Mouse (Mus musculus) midbrain, embryonic 15.5 days (tissue): ENCODE results near the gene Cdk2ap2. TPM values are rescaled to one million over a fixed set of nuclear protein-coding genes. Genes with fewer than 3 reads are reported as not detected.
"Not testable (repeated sequence)": the region's sequence is repeated elsewhere in the genome, so short reads cannot be mapped to it uniquely, and the experiment has no call there.

Experiments
- ATAC-seq: fragments of 200-750 bp; cut with Nextera tagmentation; replicated peaks from 2 replicates; pipeline ENCODE4 v1.8.0; 2017; ENCODE audit warnings: moderate TSS enrichment
- H3K27ac ChIP-seq: fragments of 300-500 bp; sonication (generic); 2 replicates; pipeline ENCODE4 v1.5.1; 2015; ENCODE audit warnings: mild to moderate bottlenecking, inconsistent platforms
- H3K27me3 ChIP-seq: fragments of 300-500 bp; sonication (generic); replicated peaks from 2 replicates; pipeline ENCODE4 v1.6.1; 2015; ENCODE audit warnings: inconsistent platforms
- H3K36me3 ChIP-seq: fragments of 300-500 bp; sonication (generic); replicated peaks from 2 replicates; pipeline ENCODE4 v1.6.1; 2015; ENCODE audit warnings: inconsistent platforms
- H3K4me1 ChIP-seq: fragments of 300-500 bp; sonication (generic); 2 replicates; pipeline ENCODE4 v1.6.1; 2015; ENCODE audit warnings: inconsistent platforms
- H3K4me2 ChIP-seq: fragments of 300-500 bp; sonication (generic); 2 replicates; pipeline ENCODE4 v1.6.1; 2015; ENCODE audit warnings: inconsistent platforms, mild to moderate bottlenecking, moderate library complexity
- H3K4me3 ChIP-seq: fragments of 300-500 bp; sonication (generic); 2 replicates; pipeline ENCODE4 v1.5.1; 2015; ENCODE audit warnings: mild to moderate bottlenecking, inconsistent platforms
- H3K9ac ChIP-seq: fragments of 300-500 bp; sonication (generic); 2 replicates; pipeline ENCODE4 v1.6.1; 2015; ENCODE audit warnings: mild to moderate bottlenecking, inconsistent platforms
- H3K9me3 ChIP-seq: fragments of 300-500 bp; sonication (generic); 2 replicates; pipeline ENCODE4 v1.6.1; 2016; ENCODE audit warnings: inconsistent platforms
- WGBS: fragments of 180-500 bp; shearing (Covaris S2); methylation state at CpG from one replicate; pipeline ENCODE4 v1.1.7; 2015; ENCODE audit warnings: mixed read lengths; 5-methylcytosine and 5-hydroxymethylcytosine counted together
- polyA plus RNA-seq: library from polyadenylated mRNA; unstranded; fragments of >200 nt; fragmentation: Nextera tagmentation; extraction: Ambion mirVana; gene quantifications from 2 replicates; pipeline ENCODE4 v1.2.1, GENCODE M21; 2015

Cdk2ap2 gene
- polyA plus RNA-seq, 1 experiment from 2014 or later, result 92.3 TPM

GRCm38 (mm10) chr19:4135963-4136345, 39.0 kb downstream of the Cdk2ap2 start:
- not testable (repeated sequence) for H3K27me3 ChIP-seq, H3K9me3 ChIP-seq, H3K9ac ChIP-seq, H3K4me2 ChIP-seq, H3K27ac ChIP-seq, H3K4me3 ChIP-seq, ATAC-seq, H3K4me1 ChIP-seq
- WGBS, result 22% methylated on average over 8 of the region's 8 CpGs
- peaks cover 17% of the 10 kb centered on the region; the same call in 1 of the 2 replicates for H3K36me3 ChIP-seq

- no peak for ATAC-seq
- WGBS, result 81% methylated on average over 5 of the region's 5 CpGs
- Histone ChIP-seq H3K4me3 (no peak overlapping the region), H3K36me3 (peaks cover 15% of the 10 kb centered on the region; the same call in 1 of the 2 replicates), H3K27me3 (no peaks in the 10 kb centered on the region), H3K4me1 (0 out of 2 replicates have a peak, but pooled peaks cover 2% of the 10 kb centered on the region), H3K27ac (no peak overlapping the region), H3K9me3 (no peaks in the 10 kb centered on the region), H3K9ac (no peak overlapping the region), H3K4me2 (no peak overlapping the region)
Measured at GRCm38 (mm10) chr19:4136463-4136862, 39.5 kb downstream of the Cdk2ap2 start.

- no peak overlapping the region for H3K9ac ChIP-seq
- H3K27ac ChIP-seq, result no peak overlapping the region
- no peak for ATAC-seq
- H3K9me3 ChIP-seq, result no peaks in the 10 kb centered on the region
- H3K27me3 ChIP-seq, result no peaks in the 10 kb centered on the region
- no peak overlapping the region for H3K4me2 ChIP-seq
- H3K36me3 ChIP-seq, result peaks cover under 1% of the 10 kb centered on the region; the same call in 1 of the 2 replicates
- 0 out of 2 replicates have a peak, but pooled peaks cover 2% of the 10 kb centered on the region for H3K4me1 ChIP-seq
- H3K4me3 ChIP-seq, result no peak overlapping the region
- WGBS, result 85% methylated on average over 5 of the region's 5 CpGs
Measured at GRCm38 (mm10) chr19:4137913-4138312, 40.9 kb downstream of the Cdk2ap2 start.

GRCm38 (mm10) chr19:4139446-4139845, 42.5 kb downstream of the Cdk2ap2 start, which contains the start of gene Gpr152:
TSS of gene Gpr152 (plus strand) at chr19:4139787.
- Histone ChIP-seq H3K9ac (no peak within 1 kb of the TSS), H3K9me3 (no peaks in the 10 kb centered on the region), H3K4me3 (no peak within 1 kb of the TSS), H3K36me3 (no peaks in the 10 kb centered on the region), H3K4me1 (0 out of 2 replicates have a peak, but pooled peaks cover 2% of the 10 kb centered on the region), H3K27me3 (no peaks in the 10 kb centered on the region), H3K27ac (no peak within 1 kb of the TSS), H3K4me2 (no peak within 1 kb of the TSS)
- 45% methylated on average over 2 of the region's 2 CpGs for WGBS
- ATAC-seq, result no peak

GRCm38 (mm10) chr19:4140147-4140546, 43.2 kb downstream of the Cdk2ap2 start:
- Histone ChIP-seq H3K9ac (no peak overlapping the region), H3K9me3 (no peaks in the 10 kb centered on the region), H3K4me3 (no peak overlapping the region), H3K27me3 (no peaks in the 10 kb centered on the region), H3K4me1 (0 out of 2 replicates have a peak, but pooled peaks cover 2% of the 10 kb centered on the region), H3K27ac (no peak overlapping the region), H3K4me2 (no peak overlapping the region), H3K36me3 (no peaks in the 10 kb centered on the region)
- 74% methylated on average over 6 of the region's 6 CpGs for WGBS
- ATAC-seq, result no peak

GRCm38 (mm10) chr19:4142416-4143173, 45.6 kb downstream of the Cdk2ap2 start:
- H3K4me2 ChIP-seq, result no peak overlapping the region
- no peak overlapping the region for H3K4me3 ChIP-seq
- no peak for ATAC-seq
- H3K36me3 ChIP-seq, result no peaks in the 10 kb centered on the region
- no peaks in the 10 kb centered on the region for H3K27me3 ChIP-seq
- peaks cover 4% of the 10 kb centered on the region for H3K4me1 ChIP-seq
- no peak overlapping the region for H3K27ac ChIP-seq
- 92% methylated on average over 18 of the region's 18 CpGs for WGBS
- no peak overlapping the region for H3K9ac ChIP-seq
- H3K9me3 ChIP-seq, result no peaks in the 10 kb centered on the region

GRCm38 (mm10) chr19:4143759-4144268, 46.8 kb downstream of the Cdk2ap2 start, which contains the start of gene Cabp4:
TSS of gene Cabp4 (minus strand) at chr19:4144033.
- H3K9ac ChIP-seq, result no peak within 1 kb of the TSS
- ATAC-seq, result no peak
- no peaks in the 10 kb centered on the region for H3K9me3 ChIP-seq
- no peak within 1 kb of the TSS for H3K27ac ChIP-seq
- H3K27me3 ChIP-seq, result no peaks in the 10 kb centered on the region
- H3K36me3 ChIP-seq, result no peaks in the 10 kb centered on the region
- no peak within 1 kb of the TSS for H3K4me2 ChIP-seq
- 83% methylated on average over 7 of the region's 7 CpGs for WGBS
- H3K4me3 ChIP-seq, result no peak within 1 kb of the TSS
- peaks cover 11% of the 10 kb centered on the region for H3K4me1 ChIP-seq

- Histone ChIP-seq H3K4me2 (no peak overlapping the region), H3K4me3 (no peak overlapping the region), H3K4me1 (peaks cover 19% of the 10 kb centered on the region), H3K9ac (no peak overlapping the region), H3K36me3 (no peaks in the 10 kb centered on the region), H3K9me3 (no peaks in the 10 kb centered on the region), H3K27ac (no peak overlapping the region), H3K27me3 (no peaks in the 10 kb centered on the region)
- ATAC-seq, result no peak
- 83% methylated on average over 16 of the region's 16 CpGs for WGBS
Measured at GRCm38 (mm10) chr19:4144550-4145498, 47.8 kb downstream of the Cdk2ap2 start.

- H3K4me1 ChIP-seq, result peaks cover 22% of the 10 kb centered on the region
- no peak overlapping the region for H3K4me3 ChIP-seq
- H3K36me3 ChIP-seq, result 0 out of 2 replicates have a peak, but pooled peaks cover 2% of the 10 kb centered on the region
- no peak overlapping the region for H3K4me2 ChIP-seq
- no peak overlapping the region for H3K9ac ChIP-seq
- H3K9me3 ChIP-seq, result no peaks in the 10 kb centered on the region
- no peaks in the 10 kb centered on the region for H3K27me3 ChIP-seq
- ATAC-seq, result no peak
- 75% methylated on average over 5 of the region's 5 CpGs for WGBS
- H3K27ac ChIP-seq, result no peak overlapping the region
Measured at GRCm38 (mm10) chr19:4145936-4146335, 49.0 kb downstream of the Cdk2ap2 start.

- 56% methylated on average over 12 of the region's 12 CpGs for WGBS
- Histone ChIP-seq H3K27ac (no peak overlapping the region), H3K9me3 (no peaks in the 10 kb centered on the region), H3K27me3 (no peaks in the 10 kb centered on the region), H3K4me2 (no peak overlapping the region), H3K9ac (no peak overlapping the region), H3K4me3 (no peak overlapping the region), H3K4me1 (peaks cover 22% of the 10 kb centered on the region), H3K36me3 (0 out of 2 replicates have a peak, but pooled peaks cover 7% of the 10 kb centered on the region)
- ATAC-seq, result no peak
Measured at GRCm38 (mm10) chr19:4146366-4147021, 49.5 kb downstream of the Cdk2ap2 start.

GRCm38 (mm10) chr19:4147022-4147405, 50.0 kb downstream of the Cdk2ap2 start:
- Histone ChIP-seq H3K4me3 (no peak overlapping the region), H3K36me3 (0 out of 2 replicates have a peak, but pooled peaks cover 7% of the 10 kb centered on the region), H3K9me3 (no peaks in the 10 kb centered on the region), H3K4me1 (peaks cover 22% of the 10 kb centered on the region), H3K9ac (no peak overlapping the region), H3K27me3 (no peaks in the 10 kb centered on the region), H3K4me2 (no peak overlapping the region), H3K27ac (no peak overlapping the region)
- 42% methylated on average over 3 of the region's 3 CpGs for WGBS
- no peak for ATAC-seq
